In genomic region chr7:137301329-137301751, GRCm38 (mm10) we compare ENCODE assay signal across 11 mouse cellular contexts. TPM values are rescaled to one million over a fixed set of nuclear protein-coding genes. Genes with fewer than 3 reads are reported as not detected.
A peak's percentile ranks its signal among the peaks of the same experiment; 100 is the strongest.
DNase-seq lines count a peak whose midpoint lies in the region; ATAC-seq lines count a peak whose summit lies in the region.
"Had no signal": no experiment of that assay in that cellular context is flagged by ENCODE, and none has a peak within 500 bp of the region (broad histone marks: within the 10 kb centered on the region; RNA-seq: fewer than 3 reads in every experiment).

No protein-coding gene starts in this region.

- peak; percentile 31 to 40 for DNase-seq in adrenal gland, adult (ENCODE audit: inconsistent age in 2 of 2, low spot score in 1 of 2)
- DNase-seq in adrenal gland, adult 2 months, result no peak
- DNase-seq in urinary bladder, adult 2 months (ENCODE audit: low spot score), result no peak
- DNase-seq in left cerebral cortex, postnatal 4 days, result no peak
- DNase-seq in right cerebral cortex, adult 2 months (ENCODE audit: low spot score in 2 of 2), result no peak
- DNase-seq: cerebellum, adult 9-11 months; kidney, postnatal 25 days; lung, adult 18-20 months had no signal

- H3K36me3 ChIP-seq in embryonic facial prominence, embryonic 15.5 days, result no peaks in the 10 kb centered on the region
- no peaks in the 10 kb centered on the region for H3K36me3 ChIP-seq in hindbrain, embryonic 12.5 days
- no peaks in the 10 kb centered on the region for H3K36me3 ChIP-seq in midbrain, embryonic 15.5 days (replicated peaks)

- 13% methylated on average over 15 of the region's 15 CpGs for WGBS in embryonic facial prominence, embryonic 15.5 days
- WGBS in hindbrain, embryonic 12.5 days, result 34% methylated on average over 15 of the region's 15 CpGs
- 19% methylated on average over 15 of the region's 15 CpGs for WGBS in midbrain, embryonic 15.5 days

- peak overlapping the region; percentile 60 for H3K27ac ChIP-seq in embryonic facial prominence, embryonic 15.5 days (replicated peaks)
- peak overlapping the region; percentile 85 for H3K27ac ChIP-seq in hindbrain, embryonic 12.5 days
- peak overlapping the region; percentile 69 for H3K27ac ChIP-seq in midbrain, embryonic 15.5 days

- peak overlapping the region; percentile 12; the same call in 1 of the 2 replicates for H3K4me3 ChIP-seq in embryonic facial prominence, embryonic 15.5 days (replicated peaks)
- H3K4me3 ChIP-seq in hindbrain, embryonic 12.5 days, result peak overlapping the region; percentile 17
- H3K4me3 ChIP-seq in midbrain, embryonic 15.5 days, result peak overlapping the region; percentile 18

- no peak overlapping the region for H3K9ac ChIP-seq in embryonic facial prominence, embryonic 15.5 days
- H3K9ac ChIP-seq in hindbrain, embryonic 12.5 days, result peak overlapping the region; percentile 50
- H3K9ac ChIP-seq in midbrain, embryonic 15.5 days, result peak overlapping the region; percentile 32

- peaks cover 68% of the 10 kb centered on the region for H3K4me1 ChIP-seq in embryonic facial prominence, embryonic 15.5 days
- peaks cover 88% of the 10 kb centered on the region for H3K4me1 ChIP-seq in hindbrain, embryonic 12.5 days
- peaks cover 62% of the 10 kb centered on the region for H3K4me1 ChIP-seq in midbrain, embryonic 15.5 days

- ATAC-seq in embryonic facial prominence, embryonic 15.5 days (ENCODE audit: insufficient number of reproducible peaks, low FRiP score, low TSS enrichment, low read depth), result 0 out of 2 replicates have a peak, but pooled peaks have one; percentile 44
- ATAC-seq in hindbrain, embryonic 12.5 days (ENCODE audit: low FRiP score), result peak; percentile 57
- ATAC-seq in midbrain, embryonic 15.5 days (replicated peaks), result peak; percentile 67; the same call in 1 of the 2 replicates

- H3K4me2 ChIP-seq in embryonic facial prominence, embryonic 15.5 days (replicated peaks), result peak overlapping the region; percentile 26
- peak overlapping the region; percentile 43 for H3K4me2 ChIP-seq in hindbrain, embryonic 12.5 days (replicated peaks)
- H3K4me2 ChIP-seq in midbrain, embryonic 15.5 days, result peak overlapping the region; percentile 49

- no peaks in the 10 kb centered on the region for H3K9me3 ChIP-seq in embryonic facial prominence, embryonic 15.5 days (replicated peaks)
- no peaks in the 10 kb centered on the region for H3K9me3 ChIP-seq in hindbrain, embryonic 12.5 days (replicated peaks)
- no peaks in the 10 kb centered on the region for H3K9me3 ChIP-seq in midbrain, embryonic 15.5 days

- H3K27me3 ChIP-seq in embryonic facial prominence, embryonic 15.5 days, result peaks cover 40% of the 10 kb centered on the region
- 0 out of 2 replicates have a peak, but pooled peaks cover 3% of the 10 kb centered on the region for H3K27me3 ChIP-seq in hindbrain, embryonic 12.5 days
- 0 out of 2 replicates have a peak, but pooled peaks cover 4% of the 10 kb centered on the region for H3K27me3 ChIP-seq in midbrain, embryonic 15.5 days (replicated peaks)

- intact Hi-C loops in left cerebral cortex, postnatal 4 days (cut with DNase I), result no loop called here

RNA-seq across cellular contexts. Expression of gene Ebf3, which starts 12.9 kb away (rescaled TPM):
- 1 to 10 TPM; 4.5 to 8.7 TPM for total RNA-seq in adrenal gland, adult 2 months (2021)
- 3.7 and 5.0 TPM in 2 replicates for polyA plus RNA-seq in adrenal gland, adult 2 months (2012; rRNA removed)
- polyA plus RNA-seq in embryonic facial prominence, embryonic 15.5 days (2015; fragmentation: Nextera tagmentation; extraction: Ambion mirVana), result 6.4 and 6.7 TPM in 2 replicates
- 23.0 and 23.4 TPM in 2 replicates for polyA plus RNA-seq in hindbrain, embryonic 12.5 days (2016; fragmentation: Nextera tagmentation; extraction: Ambion mirVana)
- polyA plus RNA-seq in midbrain, embryonic 15.5 days (2015; fragmentation: Nextera tagmentation; extraction: Ambion mirVana), result 14.6 and 14.9 TPM in 2 replicates
- polyA plus RNA-seq in urinary bladder, adult 2 months (2012; rRNA removed), result 1.1 and 1.2 TPM in 2 replicates
- total RNA-seq in left cerebral cortex, postnatal 4 days (2021), result 1 to 10 TPM; 2.1 to 2.7 TPM

Comparison
In these comparisons a context has a peak if more than half of its experiments do, and no peak if none do; other contexts are left out.
1. DNase-seq: peak in adrenal gland, adult (2 of 2); none in adrenal gland, adult 2 months (single experiment), urinary bladder, adult 2 months (single experiment), left cerebral cortex, postnatal 4 days (single experiment) and right cerebral cortex, adult 2 months (0 of 2).
2. Peak in every context shown above with its lines, with median percentiles within 50 percentile points of each other: ATAC-seq, H3K27ac ChIP-seq, H3K4me2 ChIP-seq and H3K4me3 ChIP-seq.